Mouse (Mus musculus): ENCODE results near the gene Tmem51.

GRCm38 (mm10) chr4:142080901-142081630 lies 3.0 kb downstream of the Tmem51 start:
- TF ChIP-seq CTCF (IDR thresholded peaks at IDR 0.05; ENCODE audit: borderline replicate concordance, insufficient read depth, low read depth, low read length) (no peak), POLR2A (IDR thresholded peaks at IDR 0.05; ENCODE audit: borderline replicate concordance, insufficient read depth, low read length) (no peak)
